In the genomic region with DNA sequence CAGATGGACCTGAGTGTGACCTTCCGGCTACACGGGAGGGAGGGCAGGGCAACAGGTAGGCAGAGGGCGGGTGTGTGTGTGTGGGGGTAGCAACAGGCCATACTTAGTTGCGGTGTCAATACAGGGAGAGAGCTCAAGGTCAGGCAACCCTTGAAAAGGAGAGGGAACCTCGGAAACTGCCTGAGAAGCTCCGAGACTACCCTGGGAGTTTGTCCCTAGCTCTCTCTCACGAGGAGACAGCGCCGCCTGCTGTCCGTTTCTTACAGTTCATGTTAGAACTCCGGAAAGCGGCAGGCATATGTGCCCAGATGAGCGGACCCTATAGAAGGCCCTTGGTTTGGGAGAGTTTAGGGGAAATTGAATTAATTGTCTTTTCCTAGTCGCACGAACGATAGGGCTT, we compare ENCODE assay signal across 8 mouse cellular contexts. TPM values are rescaled to one million over a fixed set of nuclear protein-coding genes. Genes with fewer than 3 reads are reported as not detected.
DNase-seq lines count a peak whose midpoint lies in the region; ATAC-seq and TF ChIP-seq lines count a peak whose summit lies in the region.

No protein-coding gene starts in this region.

- H3K79me2 ChIP-seq in liver, adult 2 months (ENCODE audit: control insufficient read depth, insufficient read depth, low read length): no peaks in the 10 kb centered on the region

- no peak overlapping the region for H3K9ac ChIP-seq in embryonic facial prominence, embryonic 14.5 days (ENCODE audit: low read depth, low read length)
- H3K9ac ChIP-seq in heart, embryonic 13.5 days: no peak overlapping the region; the same call in 1 of the 2 replicates
- H3K9ac ChIP-seq in kidney, postnatal 0 days (ENCODE audit: low read depth, low read length): no peak overlapping the region
- H3K9ac ChIP-seq in liver, adult 2 months (ENCODE audit: low read depth, low read length): no peak overlapping the region; the same call in 1 of the 2 replicates
- no peak overlapping the region for H3K9ac ChIP-seq in stomach, embryonic 15.5 days

- H3K9me3 ChIP-seq in embryonic facial prominence, embryonic 14.5 days (ENCODE audit: control insufficient read depth, low read length): no peaks in the 10 kb centered on the region
- no peaks in the 10 kb centered on the region for H3K9me3 ChIP-seq in heart, embryonic 13.5 days
- H3K9me3 ChIP-seq in kidney, postnatal 0 days (replicated peaks; ENCODE audit: low read length): no peaks in the 10 kb centered on the region
- H3K9me3 ChIP-seq in stomach, embryonic 15.5 days: no peaks in the 10 kb centered on the region

- H3K36me3 ChIP-seq in embryonic facial prominence, embryonic 14.5 days (ENCODE audit: control insufficient read depth, insufficient read depth, low read length): peaks cover 8% of the 10 kb centered on the region; the same call in 1 of the 2 replicates
- peaks cover 10% of the 10 kb centered on the region for H3K36me3 ChIP-seq in heart, embryonic 13.5 days
- peaks cover 5% of the 10 kb centered on the region; the same call in 1 of the 2 replicates for H3K36me3 ChIP-seq in kidney, postnatal 0 days (ENCODE audit: insufficient read depth, low read length)
- H3K36me3 ChIP-seq in liver, adult 2 months (ENCODE audit: control insufficient read depth, insufficient read depth, low read length): no peaks in the 10 kb centered on the region
- peaks cover 7% of the 10 kb centered on the region; the same call in 1 of the 2 replicates for H3K36me3 ChIP-seq in stomach, embryonic 15.5 days

- TF ChIP-seq POLR2A in bone marrow, adult 2 months (IDR thresholded peaks at IDR 0.05; ENCODE audit: borderline replicate concordance, control insufficient read depth, low read depth, low read length): no peak
- no peak for TF ChIP-seq POLR2A in liver, adult 2 months (IDR thresholded peaks at IDR 0.05; ENCODE audit: extremely low read depth, insufficient read depth, low read length)

- DNase-seq in A20 (ENCODE audit: low read depth, low spot score): peak; percentile 77
- DNase-seq in embryonic facial prominence, embryonic 14.5 days (ENCODE audit: low spot score): peak; percentile 90
- peak; percentile 92 for DNase-seq in kidney, postnatal 0 days (ENCODE audit: low spot score)
- DNase-seq in liver, adult 2 months (ENCODE audit: extremely low read depth, low read depth, low spot score): peak; percentile 41
- DNase-seq in neural tube, embryonic 10.5 days (ENCODE audit: extremely low spot score, low spot score): peak; percentile 92

- TF ChIP-seq CTCF in bone marrow, adult 2 months (IDR thresholded peaks at IDR 0.05; ENCODE audit: control insufficient read depth, insufficient read depth, low read length): peak; percentile 80
- peak; percentile 92 for TF ChIP-seq CTCF in kidney, postnatal 0 days (IDR thresholded peaks at IDR 0.05; ENCODE audit: low read depth)
- peak; percentile 90 for TF ChIP-seq CTCF in liver, adult 2 months (IDR thresholded peaks at IDR 0.05; ENCODE audit: low read depth, low read length)

- no peaks in the 10 kb centered on the region for H3K4me1 ChIP-seq in bone marrow, adult 2 months (ENCODE audit: control insufficient read depth, insufficient read depth, low read length)
- H3K4me1 ChIP-seq in embryonic facial prominence, embryonic 14.5 days (ENCODE audit: control insufficient read depth, insufficient read depth, low read length): no peaks in the 10 kb centered on the region
- H3K4me1 ChIP-seq in heart, embryonic 13.5 days: peaks cover 10% of the 10 kb centered on the region
- no peaks in the 10 kb centered on the region for H3K4me1 ChIP-seq in kidney, postnatal 0 days (replicated peaks; ENCODE audit: insufficient read depth, low read length)
- peaks cover 2% of the 10 kb centered on the region; the same call in 1 of the 2 replicates for H3K4me1 ChIP-seq in liver, adult 2 months (ENCODE audit: control insufficient read depth, insufficient read depth, low read length)
- peaks cover 15% of the 10 kb centered on the region for H3K4me1 ChIP-seq in stomach, embryonic 15.5 days

- H3K4me3 ChIP-seq in bone marrow, adult 2 months (replicated peaks; ENCODE audit: control insufficient read depth, low read depth, low read length): no peak overlapping the region
- no peak overlapping the region for H3K4me3 ChIP-seq in embryonic facial prominence, embryonic 14.5 days (ENCODE audit: low read depth, low read length)
- H3K4me3 ChIP-seq in heart, embryonic 13.5 days: no peak overlapping the region
- no peak overlapping the region for H3K4me3 ChIP-seq in kidney, postnatal 0 days (replicated peaks; ENCODE audit: low read depth, low read length)
- H3K4me3 ChIP-seq in liver, adult 2 months (ENCODE audit: insufficient read depth, low read depth, low read length): no peak overlapping the region
- H3K4me3 ChIP-seq in stomach, embryonic 15.5 days (replicated peaks): no peak overlapping the region

- no peak overlapping the region for H3K4me2 ChIP-seq in embryonic facial prominence, embryonic 14.5 days (ENCODE audit: low read depth, low read length)
- H3K4me2 ChIP-seq in heart, embryonic 13.5 days: peak overlapping the region; percentile 29; the same call in 1 of the 2 replicates
- no peak overlapping the region for H3K4me2 ChIP-seq in kidney, postnatal 0 days (ENCODE audit: low read length)
- peak overlapping the region; percentile 29; the same call in 1 of the 2 replicates for H3K4me2 ChIP-seq in stomach, embryonic 15.5 days

- peaks cover 65% of the 10 kb centered on the region for H3K27me3 ChIP-seq in embryonic facial prominence, embryonic 14.5 days (replicated peaks; ENCODE audit: control insufficient read depth, insufficient read depth, low read length)
- peaks cover 82% of the 10 kb centered on the region for H3K27me3 ChIP-seq in heart, embryonic 13.5 days (replicated peaks)
- H3K27me3 ChIP-seq in kidney, postnatal 0 days (ENCODE audit: insufficient read depth, low read length): peaks cover 58% of the 10 kb centered on the region
- 0 out of 2 replicates have a peak, but pooled peaks cover 5% of the 10 kb centered on the region for H3K27me3 ChIP-seq in liver, adult 2 months (ENCODE audit: control insufficient read depth, insufficient read depth, low read length)
- H3K27me3 ChIP-seq in stomach, embryonic 15.5 days (replicated peaks): peaks cover 37% of the 10 kb centered on the region

- H3K27ac ChIP-seq in bone marrow, adult 2 months (ENCODE audit: control insufficient read depth, insufficient read depth, low read depth, low read length, poor library complexity): no peak overlapping the region
- no peak overlapping the region for H3K27ac ChIP-seq in embryonic facial prominence, embryonic 14.5 days (replicated peaks; ENCODE audit: low read depth, low read length)
- H3K27ac ChIP-seq in heart, embryonic 13.5 days (replicated peaks): no peak overlapping the region
- H3K27ac ChIP-seq in kidney, postnatal 0 days: no peak overlapping the region
- no peak overlapping the region for H3K27ac ChIP-seq in liver, adult 2 months (replicated peaks; ENCODE audit: insufficient read depth, low read depth, low read length)
- H3K27ac ChIP-seq in stomach, embryonic 15.5 days: no peak overlapping the region

- ATAC-seq in embryonic facial prominence, embryonic 14.5 days (ENCODE audit: low read depth): peak; percentile 32
- no peak for ATAC-seq in heart, embryonic 13.5 days (ENCODE audit: extremely low read depth, insufficient number of reproducible peaks, low FRiP score, low TSS enrichment)
- ATAC-seq in kidney, postnatal 0 days (replicated peaks; ENCODE audit: low FRiP score, low read depth): no peak; the same call in 1 of the 2 replicates
- peak; percentile 57 for ATAC-seq in stomach, embryonic 15.5 days (ENCODE audit: insufficient read depth, low FRiP score, low read depth)

- 2% methylated on average over 16 of the region's 16 CpGs for WGBS in bone marrow, adult 2 months
- WGBS in embryonic facial prominence, embryonic 14.5 days: 3% methylated on average over 16 of the region's 16 CpGs
- 3% methylated on average over 16 of the region's 16 CpGs for WGBS in heart, embryonic 13.5 days
- 3% methylated on average over 16 of the region's 16 CpGs for WGBS in kidney, postnatal 0 days
- 3% methylated on average over 16 of the region's 16 CpGs for WGBS in liver, adult 2 months
- WGBS in stomach, embryonic 15.5 days: 2% methylated on average over 16 of the region's 16 CpGs

RNA-seq across cellular contexts. Expression of a gene that starts 8.4 kb away (rescaled TPM):
- polyA plus RNA-seq in bone marrow, adult 2 months (2011; ENCODE audit: insufficient read depth, insufficient read length, low replicate concordance, missing spikeins): 0.54 TPM in 1 of 2 replicates, not detected in the other
- 7.0 and 7.6 TPM in 2 replicates for polyA plus RNA-seq in embryonic facial prominence, embryonic 14.5 days (2014; fragmentation: Nextera tagmentation; extraction: Ambion mirVana)
- polyA plus RNA-seq in heart, embryonic 13.5 days (2015; fragmentation: Nextera tagmentation; extraction: Ambion mirVana): 7.7 and 9.5 TPM in 2 replicates
- polyA plus RNA-seq in kidney, postnatal 0 days (2015; fragmentation: Nextera tagmentation; extraction: Ambion mirVana): 0.37 and 1.1 TPM in 2 replicates
- 1.3 and 1.4 TPM in 2 replicates for total RNA-seq in liver, adult 2 months (2014; rRNA removed)
- 3.1 and 3.4 TPM in 2 replicates for polyA plus RNA-seq in liver, adult 2 months (2012; rRNA removed)
- 131 and 136 TPM in 2 replicates for polyA plus RNA-seq in stomach, embryonic 15.5 days (2015; fragmentation: Nextera tagmentation; extraction: Ambion mirVana)

RNA-seq across cellular contexts. Expression of a gene that starts 15.6 kb away (rescaled TPM):
- polyA plus RNA-seq in bone marrow, adult 2 months (2011; ENCODE audit: insufficient read depth, insufficient read length, low replicate concordance, missing spikeins): 8.3 and 13.1 TPM in 2 replicates
- 46.1 and 56.7 TPM in 2 replicates for polyA plus RNA-seq in embryonic facial prominence, embryonic 14.5 days (2014; fragmentation: Nextera tagmentation; extraction: Ambion mirVana)
- polyA plus RNA-seq in heart, embryonic 13.5 days (2015; fragmentation: Nextera tagmentation; extraction: Ambion mirVana): 35.3 and 42.8 TPM in 2 replicates
- polyA plus RNA-seq in kidney, postnatal 0 days (2015; fragmentation: Nextera tagmentation; extraction: Ambion mirVana): 56.0 and 60.3 TPM in 2 replicates
- total RNA-seq in liver, adult 2 months (2014; rRNA removed): 23.6 and 29.5 TPM in 2 replicates
- polyA plus RNA-seq in liver, adult 2 months (2012; rRNA removed): 22.7 and 29.8 TPM in 2 replicates
- polyA plus RNA-seq in stomach, embryonic 15.5 days (2015; fragmentation: Nextera tagmentation; extraction: Ambion mirVana): 53.9 and 56.3 TPM in 2 replicates

RNA-seq across cellular contexts. Expression of a gene that starts 23.3 kb away (rescaled TPM):
- not detected in 2 replicates for polyA plus RNA-seq in bone marrow, adult 2 months (2011; ENCODE audit: insufficient read depth, insufficient read length, low replicate concordance, missing spikeins)
- 7.4 and 9.4 TPM in 2 replicates for polyA plus RNA-seq in embryonic facial prominence, embryonic 14.5 days (2014; fragmentation: Nextera tagmentation; extraction: Ambion mirVana)
- polyA plus RNA-seq in heart, embryonic 13.5 days (2015; fragmentation: Nextera tagmentation; extraction: Ambion mirVana): 6.8 and 7.4 TPM in 2 replicates
- 33.0 and 42.5 TPM in 2 replicates for polyA plus RNA-seq in kidney, postnatal 0 days (2015; fragmentation: Nextera tagmentation; extraction: Ambion mirVana)
- 0.07 TPM in 1 of 2 replicates, not detected in the other for total RNA-seq in liver, adult 2 months (2014; rRNA removed)
- 0.06 and 0.07 TPM in 2 replicates for polyA plus RNA-seq in liver, adult 2 months (2012; rRNA removed)
- 0.77 and 0.90 TPM in 2 replicates for polyA plus RNA-seq in stomach, embryonic 15.5 days (2015; fragmentation: Nextera tagmentation; extraction: Ambion mirVana)

RNA-seq across cellular contexts. Expression of a gene that starts 35.1 kb away (rescaled TPM):
- 0.55 TPM in 1 of 2 replicates, not detected in the other for polyA plus RNA-seq in bone marrow, adult 2 months (2011; ENCODE audit: insufficient read depth, insufficient read length, low replicate concordance, missing spikeins)
- polyA plus RNA-seq in embryonic facial prominence, embryonic 14.5 days (2014; fragmentation: Nextera tagmentation; extraction: Ambion mirVana): 0.32 and 0.96 TPM in 2 replicates
- 0.52 and 0.64 TPM in 2 replicates for polyA plus RNA-seq in heart, embryonic 13.5 days (2015; fragmentation: Nextera tagmentation; extraction: Ambion mirVana)
- 6.4 and 8.3 TPM in 2 replicates for polyA plus RNA-seq in kidney, postnatal 0 days (2015; fragmentation: Nextera tagmentation; extraction: Ambion mirVana)
- total RNA-seq in liver, adult 2 months (2014; rRNA removed): not detected in 2 replicates
- polyA plus RNA-seq in liver, adult 2 months (2012; rRNA removed): not detected in 2 replicates
- polyA plus RNA-seq in stomach, embryonic 15.5 days (2015; fragmentation: Nextera tagmentation; extraction: Ambion mirVana): 7.2 and 9.4 TPM in 2 replicates

Comparison
In these comparisons a context has a peak if more than half of its experiments do, and no peak if none do; other contexts are left out.
1. DNase-seq: peak in every context shown above with its lines; median percentile 92 in kidney, postnatal 0 days; 92 in neural tube, embryonic 10.5 days; 90 in embryonic facial prominence, embryonic 14.5 days; 77 in A20; 41 in liver, adult 2 months.
2. ATAC-seq: peak in embryonic facial prominence, embryonic 14.5 days (single experiment) and stomach, embryonic 15.5 days (single experiment); none in heart, embryonic 13.5 days (single experiment) and kidney, postnatal 0 days (single experiment).
3. H3K4me2 ChIP-seq: peak in heart, embryonic 13.5 days (single experiment) and stomach, embryonic 15.5 days (single experiment); none in embryonic facial prominence, embryonic 14.5 days (single experiment) and kidney, postnatal 0 days (single experiment).
4. RNA of a gene that starts 8.4 kb away (polyA plus RNA-seq): 131 to 136 TPM in stomach, embryonic 15.5 days; 7.7 to 9.5 TPM in heart, embryonic 13.5 days, 7.0 to 7.6 TPM in embryonic facial prominence, embryonic 14.5 days, 3.1 to 3.4 TPM in liver, adult 2 months, 0.37 to 1.1 TPM in kidney, postnatal 0 days and 0.54 TPM in bone marrow, adult 2 months; every median in the first group is over 10 times any median in the second.
5. Peak in every context shown above with its lines, with median percentiles within 50 percentile points of each other: CTCF ChIP-seq.